Mouse (Mus musculus) heart, embryonic 16.5 days (tissue): ENCODE results near the gene Ranbp1. TPM values are rescaled to one million over a fixed set of nuclear protein-coding genes. Genes with fewer than 3 reads are reported as not detected.
"Not testable (repeated sequence)": the region's sequence is repeated elsewhere in the genome, so short reads cannot be mapped to it uniquely, and the experiment has no call there.

ENCODE experiments used
- ATAC-seq: fragments of 200-750 bp; cut with Nextera tagmentation; replicated peaks from 2 replicates; pipeline ENCODE4 v1.8.0; 2017; ENCODE audit warnings: moderate number of reproducible peaks; ENCODE audit not compliant: insufficient read depth, low FRiP score; ENCODE audit errors: extremely low read depth
- H3K27ac ChIP-seq: fragments of 300-500 bp; sonication (generic); 2 replicates; pipeline ENCODE4 v1.5.1; 2014; ENCODE audit warnings: mild to moderate bottlenecking, low read length, control low read depth, moderate library complexity
- H3K27me3 ChIP-seq: fragments of 300-500 bp; sonication (generic); 2 replicates; pipeline ENCODE4 v1.6.1; 2014; ENCODE audit warnings: low read length, mixed read lengths; ENCODE audit not compliant: control insufficient read depth, insufficient read depth
- H3K36me3 ChIP-seq: fragments of 300-500 bp; sonication (generic); 2 replicates; pipeline ENCODE4 v1.6.1; 2014; ENCODE audit not compliant: control insufficient read depth, insufficient read depth
- H3K4me1 ChIP-seq: fragments of 300-500 bp; sonication (generic); 2 replicates; pipeline ENCODE4 v1.6.1; 2014; ENCODE audit warnings: low read length, mixed read lengths; ENCODE audit not compliant: control insufficient read depth, insufficient read depth
- H3K4me2 ChIP-seq: fragments of 300-500 bp; sonication (generic); 2 replicates; pipeline ENCODE4 v1.6.1; 2014; ENCODE audit warnings: low read depth, mild to moderate bottlenecking, control low read depth, low read length
- H3K4me3 ChIP-seq: fragments of 300-500 bp; sonication (generic); 2 replicates; pipeline ENCODE4 v1.5.1; 2014; ENCODE audit warnings: mild to moderate bottlenecking, control low read depth, low read length
- H3K9ac ChIP-seq: fragments of 300-500 bp; sonication (generic); 2 replicates; pipeline ENCODE4 v1.6.1; 2014; ENCODE audit warnings: low read length, control low read depth
- H3K9me3 ChIP-seq: fragments of 300-500 bp; sonication (generic); replicated peaks from 2 replicates; pipeline ENCODE4 v1.6.1; 2016; ENCODE audit warnings: low read length; ENCODE audit not compliant: control insufficient read depth
- WGBS: fragments of 180-500 bp; shearing (Covaris S2); extraction: QIAGEN DNeasy Blood & Tissue Kit; methylation state at CpG from one replicate; pipeline ENCODE4 v1.1.7; 2014; 5-methylcytosine and 5-hydroxymethylcytosine counted together
- polyA plus RNA-seq: library from polyadenylated mRNA; unstranded; fragments of >200 nt; fragmentation: Nextera tagmentation; extraction: Ambion mirVana; gene quantifications from 2 replicates; pipeline ENCODE4 v1.2.1, GENCODE M21; 2015

Ranbp1 gene
- 295 and 343 TPM in 2 replicates for polyA plus RNA-seq

DNA sequence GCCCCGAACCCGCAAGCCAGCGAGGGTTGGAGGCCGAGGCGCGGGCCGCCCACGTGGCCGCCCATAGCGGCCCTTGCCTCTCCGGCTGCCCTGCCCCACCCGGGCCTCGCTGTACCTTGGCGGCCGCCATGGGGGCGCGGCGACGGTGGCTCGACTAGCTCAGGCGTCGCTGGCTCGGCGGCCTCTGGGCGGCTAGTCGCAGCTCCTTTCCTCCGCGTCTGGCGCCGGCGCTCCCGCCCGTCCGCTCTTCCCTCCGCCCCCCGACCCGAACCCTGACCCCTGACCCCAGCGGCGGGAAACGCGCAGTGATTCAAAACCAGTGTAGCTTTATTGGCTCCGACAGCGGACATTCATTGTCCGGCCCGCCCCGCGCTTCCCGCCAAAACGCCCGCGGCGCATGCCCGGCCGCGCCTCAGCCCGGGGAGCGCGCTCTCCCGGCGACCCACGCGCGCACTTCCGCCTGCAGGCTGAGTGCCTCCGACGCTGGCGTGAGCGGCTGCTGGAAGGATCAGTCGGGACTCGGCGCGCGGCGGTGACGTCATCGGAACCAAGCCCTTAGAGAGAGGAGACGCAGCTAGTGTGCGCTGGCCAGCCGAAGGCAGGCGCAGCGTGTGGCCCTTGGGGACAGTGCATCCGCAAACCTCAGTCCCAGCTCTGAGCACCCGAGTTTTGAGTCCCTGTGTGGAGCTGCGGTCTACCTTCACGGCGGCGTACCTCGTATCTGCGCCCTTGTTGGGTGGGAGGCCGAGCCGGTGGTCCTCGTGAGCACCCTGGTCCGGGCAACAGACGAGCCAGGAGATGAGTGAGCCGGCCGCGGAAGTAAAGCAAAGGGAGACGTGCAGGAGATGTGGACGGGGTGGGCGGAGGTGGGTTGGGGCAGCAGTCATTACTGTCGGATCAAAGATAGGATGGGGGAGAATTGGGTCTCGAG is at the start of gene Ranbp1, which contains the start of gene Trmt2a:
Gene Ranbp1, minus strand, starts transcription at position 300 of the 931 bp plus-strand sequence.
Gene Trmt2a, plus strand, starts transcription at position 247 of the 931 bp plus-strand sequence.
- ATAC-seq = peak; percentile 94
- Histone ChIP-seq H3K9me3 (no peaks in the 10 kb centered on the region), H3K36me3 (peaks cover 53% of the 10 kb centered on the region), H3K4me1 (peaks cover 26% of the 10 kb centered on the region), H3K27ac (peak within 1 kb of the TSS; percentile 94), H3K4me2 (peak within 1 kb of the TSS; percentile 89), H3K27me3 (no peaks in the 10 kb centered on the region), H3K9ac (peak within 1 kb of the TSS; percentile 97), H3K4me3 (peak within 1 kb of the TSS; percentile 94)
- WGBS = under 1% methylated on average over 99 of the region's 102 CpGs

DNA sequence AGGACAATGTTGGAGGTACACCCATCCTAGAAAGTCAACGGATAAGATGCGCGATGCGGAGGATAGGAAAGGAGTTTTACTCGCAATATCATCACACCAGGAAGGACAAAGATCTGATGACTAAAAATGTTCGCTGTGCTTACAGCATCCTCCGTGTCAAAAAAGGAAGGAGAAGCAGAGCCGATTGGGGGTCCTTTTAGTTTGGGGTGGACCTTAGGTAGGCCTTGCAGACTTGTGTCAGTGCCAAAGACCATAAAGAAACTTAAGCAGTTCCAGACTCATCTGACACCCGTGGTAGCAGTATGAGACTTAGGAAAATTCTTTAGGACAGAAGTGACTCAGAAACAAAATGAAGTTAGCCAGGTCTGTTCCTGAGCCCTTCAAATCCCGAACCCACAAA is 41.1 kb upstream of the Ranbp1 start:
- Histone ChIP-seq H3K4me1 (peaks cover 21% of the 10 kb centered on the region), H3K9ac (peak overlapping the region; percentile 61)
- 8% methylated on average over 6 of the region's 10 CpGs for WGBS

GRCm38 (mm10) chr16:18289067-18289588 is 40.6 kb upstream of the Ranbp1 start, which contains the start of gene Dgcr8:
Gene Dgcr8, minus strand, starts transcription at chr16:18289246.
- Histone ChIP-seq H3K27me3 (no peaks in the 10 kb centered on the region), H3K36me3 (peaks cover 8% of the 10 kb centered on the region), H3K4me3 (peak within 1 kb of the TSS; percentile 94), H3K27ac (peak within 1 kb of the TSS; percentile 91), H3K9ac (peak within 1 kb of the TSS; percentile 96), H3K9me3 (no peaks in the 10 kb centered on the region), H3K4me1 (peaks cover 21% of the 10 kb centered on the region), H3K4me2 (peak within 1 kb of the TSS; percentile 85)
- WGBS = under 1% methylated on average over 62 of the region's 71 CpGs
- ATAC-seq = peak; percentile 99

More for the DNA sequence above, 41.1 kb upstream of the Ranbp1 start:
- Histone ChIP-seq H3K4me2 (peak overlapping the region; percentile 60), H3K27ac (peak overlapping the region; percentile 73), H3K4me3 (peak overlapping the region; percentile 94)
- H3K27me3 ChIP-seq, ATAC-seq, H3K9me3 ChIP-seq, H3K36me3 ChIP-seq: not testable (repeated sequence)

- Histone ChIP-seq H3K9ac (peak overlapping the region; percentile 96), H3K4me2 (peak overlapping the region; percentile 85), H3K9me3 (no peaks in the 10 kb centered on the region), H3K27me3 (no peaks in the 10 kb centered on the region), H3K4me1 (peaks cover 21% of the 10 kb centered on the region), H3K36me3 (peaks cover 13% of the 10 kb centered on the region), H3K27ac (peak overlapping the region; percentile 91), H3K4me3 (peak overlapping the region; percentile 94)
- under 1% methylated on average over 31 of the region's 31 CpGs for WGBS
- peak; percentile 89 for ATAC-seq
Observed at GRCm38 (mm10) chr16:18288581-18289061, 40.1 kb upstream of the Ranbp1 start.

GRCm38 (mm10) chr16:18288166-18288565 is 39.6 kb upstream of the Ranbp1 start:
- H3K36me3 ChIP-seq = peaks cover 18% of the 10 kb centered on the region
- peak overlapping the region; percentile 91 for H3K27ac ChIP-seq
- peak overlapping the region; percentile 94 for H3K4me3 ChIP-seq
- H3K9ac ChIP-seq = peak overlapping the region; percentile 96
- H3K4me1 ChIP-seq = peaks cover 21% of the 10 kb centered on the region
- peak overlapping the region; percentile 85 for H3K4me2 ChIP-seq
- WGBS = 0% methylated on average over 4 of the region's 4 CpGs
- no peak for ATAC-seq
- H3K27me3 ChIP-seq = no peaks in the 10 kb centered on the region
- no peaks in the 10 kb centered on the region for H3K9me3 ChIP-seq

- H3K9me3 ChIP-seq = no peaks in the 10 kb centered on the region
- WGBS = 77% methylated on average over 2 of the region's 2 CpGs
- ATAC-seq = no peak
Observed at GRCm38 (mm10) chr16:18275166-18275565, 26.6 kb upstream of the Ranbp1 start.

GRCm38 (mm10) chr16:18268182-18268581 is 19.6 kb upstream of the Ranbp1 start:
- WGBS = 94% methylated on average over 5 of the region's 5 CpGs

More at GRCm38 (mm10) chr16:18275166-18275565, 26.6 kb upstream of the Ranbp1 start:
- H3K9ac ChIP-seq = no peak overlapping the region
- no peak overlapping the region for H3K4me2 ChIP-seq
- H3K27me3 ChIP-seq = no peaks in the 10 kb centered on the region
- no peak overlapping the region for H3K4me3 ChIP-seq
- no peak overlapping the region for H3K27ac ChIP-seq
- peaks cover 71% of the 10 kb centered on the region for H3K36me3 ChIP-seq
- no peaks in the 10 kb centered on the region for H3K4me1 ChIP-seq

GRCm38 (mm10) chr16:18265024-18265423 is 16.5 kb upstream of the Ranbp1 start:
- no peaks in the 10 kb centered on the region for H3K27me3 ChIP-seq
- no peaks in the 10 kb centered on the region for H3K9me3 ChIP-seq
- no peak overlapping the region for H3K27ac ChIP-seq
- H3K4me1 ChIP-seq = no peaks in the 10 kb centered on the region
- no peak overlapping the region for H3K4me3 ChIP-seq
- H3K4me2 ChIP-seq = no peak overlapping the region
- no peak overlapping the region for H3K9ac ChIP-seq
- H3K36me3 ChIP-seq = peaks cover 60% of the 10 kb centered on the region
- 81% methylated on average over 2 of the region's 2 CpGs for WGBS
- no peak for ATAC-seq

More at GRCm38 (mm10) chr16:18268182-18268581, 19.6 kb upstream of the Ranbp1 start:
- H3K4me1 ChIP-seq = no peaks in the 10 kb centered on the region
- no peak overlapping the region for H3K4me3 ChIP-seq
- no peak overlapping the region for H3K9ac ChIP-seq
- no peak overlapping the region for H3K27ac ChIP-seq
- no peak overlapping the region for H3K4me2 ChIP-seq
- peaks cover 58% of the 10 kb centered on the region for H3K36me3 ChIP-seq
- no peaks in the 10 kb centered on the region for H3K27me3 ChIP-seq
- no peak for ATAC-seq
- no peaks in the 10 kb centered on the region for H3K9me3 ChIP-seq
